Mouse (Mus musculus) ES-Bruce4 (cell line): ENCODE results near the gene Isg20.

Experiments used
- CTCF ChIP-seq: IDR thresholded peaks from one replicate; pipeline ENCODE4 v1.8.1; 2011; ENCODE audit warnings: low read depth, low read length
- EP300 ChIP-seq: IDR thresholded peaks from 2 replicates; pipeline ENCODE4 v1.6.1; 2011; ENCODE audit warnings: low read depth, low read length; ENCODE audit not compliant: insufficient read depth
- POLR2A ChIP-seq: IDR thresholded peaks from one replicate; pipeline ENCODE4 v1.8.1; 2011; ENCODE audit warnings: low read length; ENCODE audit not compliant: insufficient read depth

DNA sequence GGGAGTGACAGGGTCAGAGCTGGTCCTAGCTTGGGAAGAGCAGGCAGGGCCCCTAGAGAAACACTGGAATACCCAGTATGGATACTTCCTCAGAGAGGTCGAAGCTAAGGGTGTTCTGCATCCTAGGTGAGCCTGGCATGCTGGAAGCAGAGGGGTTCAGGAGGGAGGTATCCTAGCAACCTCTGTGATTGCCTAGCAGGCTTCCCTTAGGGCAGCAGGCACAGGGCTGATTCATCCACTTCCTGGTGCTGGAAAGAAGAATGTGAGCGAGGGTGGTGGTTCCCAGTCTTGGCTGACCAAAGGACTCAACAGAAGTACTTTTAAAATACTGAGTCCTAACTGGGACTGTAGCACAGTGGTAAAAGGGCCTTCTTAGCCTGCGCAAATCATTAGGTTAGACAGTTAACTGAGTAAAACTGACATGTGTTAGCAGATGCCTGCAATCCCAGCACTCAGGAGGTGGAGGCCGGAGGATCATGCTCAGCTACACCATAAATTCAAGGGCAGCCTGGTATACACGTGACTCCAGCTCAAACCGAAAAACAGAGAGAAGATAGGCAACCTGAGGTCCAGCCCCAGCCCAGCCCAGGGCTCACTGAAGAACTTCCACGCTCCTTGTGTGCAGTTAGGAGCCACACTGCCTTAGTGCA lies 49.3 kb upstream of the Isg20 start:
- TF ChIP-seq CTCF = no peak
- no peak for TF ChIP-seq POLR2A
- no peak for TF ChIP-seq EP300
